Mouse (Mus musculus) testis, postnatal 14 days (tissue): ENCODE data around the gene Gm28729.
A peak's percentile ranks its signal among the peaks of the same experiment; 100 is the strongest.

Experiments used
- DNase-seq: peaks from one replicate; pipeline ENCODE4 v3.0.0; 2021; ENCODE audit warnings: low spot score

Gene Gm28729

DNA sequence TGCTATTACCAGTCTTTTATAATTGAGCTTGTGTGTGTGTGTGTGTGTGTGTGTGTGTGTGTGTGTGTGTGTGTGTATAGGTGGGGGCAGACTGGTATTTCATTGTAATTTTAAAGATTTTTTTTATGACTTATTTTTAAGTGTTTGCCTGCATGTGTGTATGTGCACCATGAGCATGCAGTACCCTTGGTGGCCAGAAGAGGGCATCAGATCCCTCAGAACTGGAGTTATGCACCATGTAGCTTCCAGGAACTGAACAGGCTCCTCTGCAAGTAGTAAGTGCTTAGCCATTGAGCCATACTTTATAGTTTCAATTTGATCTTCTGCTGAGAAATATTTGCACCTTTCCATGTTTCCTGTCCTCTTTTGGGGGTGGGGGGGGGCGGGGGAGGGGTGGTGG, 63.5 kb downstream of the Gm28729 start:
- no peak for DNase-seq

DNA sequence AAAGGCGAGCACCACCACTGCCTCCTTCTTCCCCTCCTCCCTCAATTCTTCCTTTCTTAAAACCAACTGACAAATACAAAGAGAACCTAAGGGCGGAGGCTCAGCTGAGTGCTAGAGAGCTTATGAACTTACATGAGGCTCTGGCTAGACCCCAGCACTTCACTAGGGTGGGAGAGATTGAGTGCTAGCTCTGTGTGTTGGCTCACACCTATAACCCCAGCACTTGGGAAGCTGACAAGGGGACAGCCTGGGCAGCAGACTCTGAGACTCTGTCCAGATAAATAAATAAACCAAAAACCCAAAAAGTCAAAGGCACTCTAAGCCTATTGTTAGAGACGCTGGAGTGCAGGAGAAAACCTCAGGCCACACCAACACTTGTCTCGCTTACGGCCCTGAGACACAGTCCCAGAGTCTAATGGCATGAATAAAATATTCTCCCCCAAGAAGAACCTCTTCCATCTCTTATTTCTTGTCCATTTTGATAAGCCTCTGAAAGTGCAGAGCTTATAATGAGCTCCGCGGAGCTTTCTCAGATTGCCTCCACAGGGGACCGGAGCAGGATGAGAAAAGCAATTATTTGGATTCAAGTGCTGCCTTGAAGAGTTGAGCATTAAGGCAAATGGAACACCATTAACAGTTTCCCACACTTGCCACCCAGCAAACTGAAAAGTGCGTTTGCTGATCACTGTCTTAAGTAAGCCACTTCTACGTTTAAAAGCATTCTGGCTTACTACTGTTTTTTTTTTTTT, 64.8 kb downstream of the Gm28729 start:
- DNase-seq = no peak

DNA sequence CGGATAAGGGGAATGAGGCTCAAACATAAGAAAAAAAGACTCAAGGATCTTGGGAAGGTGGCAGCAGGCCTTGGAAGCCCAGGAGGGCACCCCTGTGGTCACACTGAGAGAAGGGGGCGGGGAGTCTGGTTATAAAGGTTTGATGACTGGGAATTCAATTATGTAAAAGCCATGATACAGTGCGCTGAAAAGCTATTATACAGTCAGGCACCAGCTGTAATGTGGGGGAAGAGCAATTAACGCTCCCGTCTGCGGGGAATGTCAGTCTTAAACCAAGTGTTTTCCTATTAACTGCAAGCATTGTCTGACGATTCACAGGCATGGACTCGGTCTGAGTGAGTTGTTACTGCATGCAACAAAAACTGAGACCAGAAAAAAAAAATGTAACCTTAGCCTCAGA, 69.4 kb downstream of the Gm28729 start:
- no peak for DNase-seq

DNA sequence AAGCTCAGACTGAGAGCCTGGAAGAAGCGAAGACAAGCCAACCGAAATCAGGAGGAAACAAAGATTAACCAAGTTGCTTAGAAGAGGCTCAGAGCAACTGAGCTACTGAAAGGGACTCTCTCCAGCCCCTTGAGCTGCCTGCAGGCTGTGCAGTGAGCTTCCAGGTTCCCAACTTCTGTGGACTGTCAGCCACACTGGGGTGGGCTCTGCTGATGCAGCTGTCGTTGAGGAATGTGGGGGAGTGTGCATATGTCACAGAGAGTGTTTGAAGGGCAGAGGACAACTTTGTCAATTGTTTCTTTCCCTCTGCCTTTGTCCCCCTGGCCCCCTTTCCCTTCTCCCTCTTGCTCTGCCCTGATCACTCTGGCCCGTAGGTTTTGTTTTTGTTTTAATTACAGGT, 72.1 kb downstream of the Gm28729 start:
- DNase-seq = no peak

DNA sequence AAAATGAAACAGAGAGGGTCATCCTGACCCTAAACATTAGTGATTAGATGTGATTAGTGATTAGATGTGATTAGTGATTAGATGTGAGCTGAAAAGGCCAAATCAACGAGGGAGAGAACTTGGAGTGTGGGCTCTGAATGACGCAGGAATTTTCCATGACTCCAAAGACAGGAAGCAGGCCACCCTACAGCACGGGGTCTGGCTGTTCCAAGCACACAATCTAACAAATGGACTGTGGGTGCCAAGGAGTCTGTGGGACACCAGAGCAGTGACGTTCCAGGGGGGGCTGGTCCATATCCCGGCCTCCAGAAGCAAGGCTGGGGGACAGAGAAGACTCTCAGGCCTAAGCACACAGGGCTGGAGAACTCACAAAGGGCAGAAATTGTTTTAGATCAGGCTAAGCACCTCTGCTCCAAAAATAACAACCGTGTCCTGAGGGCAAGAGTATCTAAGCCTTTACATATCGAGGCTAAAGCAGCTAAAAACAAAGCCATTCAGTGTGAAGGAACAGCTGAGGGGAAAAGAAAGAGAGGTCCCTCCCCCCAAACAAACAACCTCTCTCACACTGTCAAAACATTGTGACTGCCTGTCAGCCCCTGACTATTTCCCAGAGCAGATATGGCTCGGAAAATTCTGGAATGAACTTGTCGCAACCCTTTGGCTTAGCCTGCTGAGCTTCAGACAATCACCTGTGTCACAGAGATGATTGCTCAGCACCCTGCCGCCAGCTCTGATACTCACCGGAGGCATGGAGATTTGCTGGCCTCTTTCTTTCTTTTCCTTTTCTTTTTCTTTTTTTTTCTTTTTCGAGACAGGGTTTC, 74.0 kb downstream of the Gm28729 start:
- no peak for DNase-seq

DNA sequence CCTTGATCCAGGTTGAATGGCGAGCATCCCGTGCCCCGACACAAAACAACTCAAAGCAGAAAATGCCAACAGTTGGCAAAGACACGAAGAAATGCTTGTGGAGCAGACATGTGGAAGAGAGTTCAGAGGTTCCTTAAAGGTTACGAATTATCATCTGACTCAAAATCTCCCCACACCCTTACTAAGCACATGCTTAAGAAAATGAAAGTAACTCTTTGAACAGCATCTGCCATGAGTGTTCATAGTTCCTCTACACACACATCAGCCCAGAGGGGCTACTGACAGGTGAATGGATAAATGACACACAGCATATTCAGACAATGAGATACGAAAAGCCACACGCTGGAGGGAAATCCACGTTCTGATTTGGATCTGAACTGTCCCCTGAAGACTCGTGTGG, 75.5 kb downstream of the Gm28729 start:
- no peak for DNase-seq

DNA sequence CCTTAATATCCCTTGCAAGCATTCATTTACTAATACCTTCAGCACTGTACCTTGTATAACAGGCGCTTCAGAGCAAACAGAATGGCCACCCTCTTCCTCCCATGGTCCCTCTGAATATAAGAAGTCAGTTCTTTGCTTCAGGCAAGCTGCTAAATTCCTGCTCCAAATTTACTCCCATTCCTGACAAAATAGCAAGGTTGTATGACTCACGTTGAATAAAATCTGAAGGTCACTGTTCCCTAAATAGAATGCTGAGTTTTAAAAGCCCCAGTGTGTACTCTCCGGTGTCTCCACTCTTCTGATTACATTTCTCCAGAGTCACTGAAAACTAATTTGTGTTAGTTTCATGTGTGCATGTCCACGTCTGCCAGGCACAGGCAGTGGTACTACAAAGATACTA, 79.7 kb downstream of the Gm28729 start:
- no peak for DNase-seq

DNA sequence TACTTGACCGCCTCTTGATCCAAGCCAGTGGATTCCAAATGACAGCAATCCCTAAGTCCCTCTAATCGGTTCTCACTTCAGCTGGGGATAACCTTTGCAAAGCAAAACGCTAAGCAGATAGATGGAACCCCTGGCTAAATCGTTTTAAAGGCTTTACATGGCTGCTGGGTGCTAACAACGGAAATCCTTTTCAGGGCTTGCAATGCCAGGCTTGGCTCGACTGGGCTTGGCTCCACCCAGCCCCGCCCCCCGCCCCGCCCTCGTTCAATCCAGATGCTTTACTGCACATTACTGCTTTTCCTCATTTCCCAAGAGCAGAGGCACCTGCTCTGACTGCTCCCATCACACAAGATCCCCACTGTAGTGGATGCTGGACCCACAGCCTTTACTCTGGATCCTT, 83.0 kb downstream of the Gm28729 start:
- no peak for DNase-seq

DNA sequence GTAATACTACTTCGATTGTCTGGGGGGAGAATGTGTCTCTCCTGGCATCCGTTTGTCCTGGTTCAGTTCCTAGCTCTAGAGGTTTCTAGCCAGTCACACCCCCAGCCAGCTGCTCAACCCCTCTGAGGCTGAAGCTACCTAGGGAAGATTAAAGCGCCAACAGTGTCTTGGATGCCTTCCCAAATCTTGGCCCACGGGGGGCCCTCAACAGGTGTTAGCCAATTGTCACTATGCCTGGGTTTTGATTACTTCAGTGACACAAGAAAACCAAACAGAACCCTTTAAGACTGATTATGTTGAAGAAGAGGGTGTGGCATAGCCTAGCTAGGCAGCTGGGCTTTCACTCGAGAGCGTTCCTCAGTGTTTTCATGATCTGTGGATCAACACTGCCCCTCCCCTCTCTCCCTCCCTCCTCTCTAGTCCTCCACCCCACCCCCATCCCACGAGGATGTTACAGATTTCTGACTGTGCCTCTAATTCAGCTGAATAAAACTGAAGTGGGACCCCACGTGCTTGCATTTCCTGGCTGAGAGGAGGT, 86.7 kb downstream of the Gm28729 start:
- peak; percentile 34 for DNase-seq

DNA sequence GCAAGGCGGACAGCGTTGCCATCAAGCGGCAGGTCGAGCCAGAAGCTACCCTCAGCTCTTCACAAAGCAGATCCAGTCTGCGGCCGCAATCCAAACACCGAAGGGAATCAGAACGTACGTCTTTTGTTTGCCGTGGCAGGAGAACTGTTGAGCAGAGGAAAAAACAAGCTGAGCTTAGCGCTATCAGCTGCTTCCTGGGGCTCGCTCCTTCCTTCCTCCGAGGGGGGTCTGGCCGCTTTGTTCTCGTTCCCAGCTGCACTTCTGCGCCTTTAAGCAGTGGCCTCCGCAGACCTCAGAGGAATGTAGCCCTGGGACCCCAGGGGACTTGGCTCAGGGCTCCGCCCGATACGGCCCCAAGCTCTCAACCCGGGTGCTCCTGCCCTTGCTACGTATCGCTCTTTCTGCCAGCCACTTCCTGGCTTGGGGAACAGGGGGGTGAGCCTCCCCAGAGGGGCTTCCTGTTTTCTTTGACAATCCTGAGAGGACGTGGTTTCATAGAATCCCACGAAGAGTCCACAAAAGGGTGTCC, 87.2 kb downstream of the Gm28729 start:
- peak; percentile 66 for DNase-seq

DNA sequence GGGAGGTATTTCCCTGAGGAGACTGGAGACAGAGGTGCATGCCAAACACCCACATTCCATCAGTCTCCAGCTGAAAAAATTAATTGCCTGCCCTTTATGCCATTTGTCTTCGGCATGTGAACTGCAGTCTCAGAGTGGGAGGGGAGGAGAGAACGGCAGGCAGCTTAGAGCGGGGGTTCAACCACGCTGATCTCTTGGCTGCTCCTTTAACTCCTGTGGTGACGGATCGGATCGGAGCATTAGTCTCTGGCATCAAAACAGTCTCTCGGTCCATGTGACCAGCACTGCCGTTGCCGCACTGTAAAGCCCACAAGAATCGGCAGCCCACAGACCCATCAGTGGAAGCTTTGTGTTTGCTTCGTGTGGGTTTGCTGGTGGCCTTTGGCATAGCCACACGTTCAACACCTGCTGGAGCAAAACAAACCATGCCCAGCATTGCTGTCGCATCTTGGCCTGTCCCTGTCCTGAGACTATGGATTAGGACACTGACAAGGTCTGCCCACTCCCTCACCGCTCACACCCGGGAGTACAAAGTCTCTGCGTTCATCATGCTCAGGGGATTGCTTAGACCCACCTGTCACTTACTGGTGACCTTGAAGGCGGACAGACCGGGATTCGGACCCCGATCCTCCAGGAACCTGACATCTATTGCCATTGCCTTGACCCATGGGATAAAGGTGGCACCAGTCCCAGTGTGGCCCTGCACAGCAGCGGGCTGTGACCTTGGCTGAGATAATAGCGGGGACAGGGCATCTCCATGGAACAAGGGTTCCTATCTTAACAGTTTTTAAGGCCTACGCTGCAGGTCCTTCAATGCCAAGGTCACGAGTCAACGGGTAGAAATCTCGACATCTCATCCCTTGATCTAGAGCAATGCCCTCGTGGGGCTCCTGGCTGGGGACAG, 87.9 kb downstream of the Gm28729 start:
- DNase-seq = peak; percentile 81
